Mouse (Mus musculus) left cerebral cortex, adult 2 months (tissue): ENCODE measurements around the gene Mrc2. TPM values are rescaled to one million over a fixed set of nuclear protein-coding genes. Genes with fewer than 3 reads are reported as not detected.

Experiments used
- DNase-seq, 2 experiments: peaks; one replicate each; pipeline ENCODE4 v3.0.0; 2021 to 2022; ENCODE audit warnings: low spot score in 2 of 2, mixed read lengths in 1 of 2; ENCODE audit errors: extremely low spot score in 1 of 2
- H3K27ac ChIP-seq: fragments of 200-600 bp; 2 replicates; pipeline ENCODE4 v1.8.1; 2022
- H3K4me3 ChIP-seq: fragments of 200-600 bp; 2 replicates; pipeline ENCODE4 v1.8.1; 2022
- CTCF ChIP-seq: fragments of 200-600 bp; IDR thresholded peaks from 2 replicates; pipeline ENCODE4 v1.8.1; 2022; ENCODE audit warnings: antibody characterized with exemption, mild to moderate bottlenecking, moderate library complexity
- intact Hi-C: fragments of 180-260 bp; cut with DNase I; formaldehyde crosslinking; loops from one replicate; pipeline ENCODE4 v1.15.1; 2025
- long read RNA-seq, 2 experiments: library from polyadenylated mRNA; stranded (forward); transcript quantifications; one replicate each; pipeline ENCODE4 v2.0.0; 2021; ENCODE audit warnings: borderline mapping rate in 2 of 2
- total RNA-seq, 2 experiments: library from RNA; stranded (reverse); gene quantifications; 2 replicates each; pipeline ENCODE4 v1.2.3; 2021

The Mrc2 gene
- total RNA-seq, result 1 to 10 TPM; 5.1 to 7.2 TPM
- long read RNA-seq, experiment 1, full-length matches to known transcripts, result 3 of 6 reads
- long read RNA-seq, experiment 1, partial matches to known transcripts, result 2 of 6 reads
- long read RNA-seq, experiment 1, other reads (novel, unspliced or antisense), result 1 of 6 reads
- long read RNA-seq, experiment 2, full-length matches to known transcripts, result 5 of 8 reads
- long read RNA-seq, experiment 2, partial matches to known transcripts, result 2 of 8 reads
- long read RNA-seq, experiment 2, other reads (novel, unspliced or antisense), result 1 of 8 reads

DNA sequence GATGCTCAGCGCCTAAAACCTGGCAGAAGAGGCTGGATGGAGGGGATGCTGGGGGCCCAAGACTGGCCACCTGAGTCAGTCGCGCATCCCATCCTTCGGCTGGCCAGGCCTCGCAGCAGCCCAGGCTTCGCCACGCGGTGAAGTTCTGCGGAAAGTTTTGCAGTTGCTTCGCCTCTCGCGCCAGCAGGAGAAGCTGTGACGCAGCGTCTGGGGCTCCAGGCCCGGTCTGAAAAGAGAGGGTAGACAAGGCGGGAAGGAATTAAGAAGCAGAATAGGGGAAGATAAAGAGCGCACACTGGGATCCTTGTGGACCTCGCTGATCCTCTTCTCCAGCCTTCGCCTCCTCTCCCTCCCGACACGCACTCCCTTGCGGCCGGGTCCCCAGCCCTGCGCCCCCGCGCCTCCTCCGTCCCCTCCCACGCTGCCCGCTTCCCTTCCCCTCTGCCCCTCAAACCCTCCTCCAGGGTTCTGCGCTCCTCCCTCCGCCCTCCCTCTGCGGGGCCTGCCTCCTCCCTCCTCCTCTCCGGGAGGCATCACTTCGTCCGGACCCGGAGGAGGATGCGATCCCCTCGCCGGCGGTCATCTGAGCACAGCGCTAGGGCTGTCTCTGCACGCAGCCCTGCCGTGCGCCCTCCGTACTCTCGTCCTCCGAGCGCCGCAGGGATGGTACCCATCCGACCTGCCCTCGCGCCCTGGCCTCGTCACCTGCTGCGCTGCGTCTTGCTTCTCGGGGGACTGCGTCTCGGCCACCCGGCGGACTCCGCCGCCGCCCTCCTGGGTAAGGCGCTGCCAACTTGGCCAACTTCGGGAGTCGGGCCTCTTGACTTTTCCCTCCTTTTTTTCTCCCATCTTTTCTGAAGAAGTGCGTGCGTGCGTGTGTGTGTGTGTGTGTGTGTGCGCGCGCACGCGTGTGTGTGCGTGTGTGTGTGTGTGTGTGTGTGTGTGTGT, at the start of gene Mrc2:
TSS of gene Mrc2 (plus strand) at position 520 of the 948 bp plus-strand sequence.
- Histone ChIP-seq H3K27ac (no peak within 1 kb of the TSS), H3K4me3 (peak within 1 kb of the TSS; percentile 49)
- TF ChIP-seq CTCF, result no peak
- intact Hi-C loops, result no loop called here
- peak; percentile 27 to 36 for DNase-seq

- TF ChIP-seq CTCF, result no peak
- H3K27ac ChIP-seq, result peak overlapping the region; percentile 86
- H3K4me3 ChIP-seq, result no peak overlapping the region
- no peak for DNase-seq
- intact Hi-C loops, result no loop called here
Measured at GRCm38 (mm10) chr11:105246369-105246768, 46.1 kb upstream of the Mrc2 start.

GRCm38 (mm10) chr11:105246785-105247184, 45.7 kb upstream of the Mrc2 start:
- intact Hi-C loops, result no loop called here
- Histone ChIP-seq H3K4me3 (no peak overlapping the region), H3K27ac (peak overlapping the region; percentile 86)
- no peak for DNase-seq
- no peak; the same call in 1 of the 2 replicates for TF ChIP-seq CTCF

DNA sequence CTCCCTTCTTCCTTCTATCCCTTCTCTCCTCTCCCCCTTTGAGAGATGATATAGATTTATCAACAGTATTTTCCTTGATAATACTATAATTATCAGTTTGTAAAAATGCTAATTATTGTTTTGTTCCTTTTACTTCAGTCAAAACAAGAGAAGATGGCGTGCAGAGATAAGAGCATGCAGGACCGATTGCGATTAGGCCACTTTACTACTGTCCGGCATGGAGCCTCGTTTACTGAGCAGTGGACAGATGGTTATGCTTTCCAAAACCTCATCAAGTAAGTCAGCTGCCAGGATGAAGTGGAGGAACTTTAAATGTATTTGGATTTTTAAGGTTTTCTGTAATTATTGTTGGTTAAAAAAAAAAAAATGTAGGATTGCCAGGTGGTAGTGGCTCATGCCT, 45.1 kb upstream of the Mrc2 start:
- intact Hi-C loops, result no loop called here
- no peak for DNase-seq
- Histone ChIP-seq H3K27ac (peak overlapping the region; percentile 86), H3K4me3 (no peak overlapping the region)
- no peak for TF ChIP-seq CTCF

GRCm38 (mm10) chr11:105259733-105260132, 32.7 kb upstream of the Mrc2 start:
- no peak for DNase-seq
- intact Hi-C loops, result loop anchor here (10.0 kb wide), 1 partner anchor 335 kb away; no protein-coding TSS in a partner anchor
- H3K4me3 ChIP-seq, result no peak overlapping the region
- H3K27ac ChIP-seq, result no peak overlapping the region
- TF ChIP-seq CTCF, result no peak

DNA sequence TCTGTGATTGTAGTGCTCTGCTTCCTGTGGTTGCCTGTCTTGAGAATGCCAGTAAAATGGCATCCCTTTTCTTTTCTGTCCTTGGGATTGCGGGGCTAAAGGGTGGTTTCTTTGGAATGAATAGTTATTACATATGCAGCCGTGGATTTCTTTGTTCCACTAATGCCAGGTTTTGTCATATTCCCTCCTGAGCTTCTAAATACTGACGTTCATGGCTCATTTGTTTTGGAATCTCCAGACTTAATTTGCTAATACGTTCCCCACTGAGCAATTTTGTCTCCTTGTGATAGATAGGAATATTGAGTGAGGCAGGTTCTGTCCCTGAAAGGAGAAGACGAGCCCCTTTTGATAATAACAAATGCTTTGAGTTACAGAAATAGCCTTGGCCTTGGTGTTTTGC, 31.3 kb upstream of the Mrc2 start:
- no peak overlapping the region for H3K27ac ChIP-seq
- no peak for TF ChIP-seq CTCF
- H3K4me3 ChIP-seq, result no peak overlapping the region
- DNase-seq, result no peak
- intact Hi-C loops, result loop anchor here (10.0 kb wide), 1 partner anchor 334 kb away; no protein-coding TSS in a partner anchor

DNA sequence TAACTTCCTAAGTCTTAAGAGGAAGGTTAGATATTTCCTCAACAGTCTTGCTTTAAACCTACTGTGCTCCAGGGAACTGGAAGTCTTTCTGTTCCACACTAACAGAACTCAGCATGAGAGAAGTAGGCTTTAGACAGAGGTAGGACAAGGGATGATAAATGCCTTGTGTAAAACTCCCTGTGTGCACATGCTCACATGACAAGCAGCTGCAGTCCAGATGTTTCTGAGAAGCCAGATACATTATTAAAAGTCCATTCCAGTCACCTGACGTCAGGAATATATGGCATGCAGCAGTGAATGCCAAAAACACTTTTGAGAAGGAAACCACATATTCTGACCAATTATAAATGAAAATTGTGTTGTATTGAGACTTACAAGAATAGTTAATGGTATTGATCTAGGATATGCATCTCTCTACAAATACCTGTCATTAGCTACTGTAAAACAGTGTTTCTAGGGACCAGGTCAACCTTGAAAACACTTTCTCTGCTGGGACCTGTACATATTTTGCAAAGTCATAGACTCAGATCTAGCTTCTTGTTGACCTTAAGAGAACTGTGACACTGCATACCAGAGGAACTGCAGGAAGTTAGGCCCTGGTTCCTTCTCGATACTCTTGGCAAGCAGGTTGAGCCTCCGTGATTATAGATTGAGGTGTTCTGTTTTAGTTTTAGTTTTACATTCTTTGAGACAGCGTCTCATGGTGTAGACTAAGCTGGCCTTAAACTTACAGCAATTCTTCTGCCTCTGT, 30.7 kb upstream of the Mrc2 start:
- Histone ChIP-seq H3K27ac (no peak overlapping the region), H3K4me3 (no peak overlapping the region)
- DNase-seq, result no peak
- TF ChIP-seq CTCF, result no peak
- intact Hi-C loops, result loop anchor here (10.0 kb wide), 1 partner anchor 333 kb away; no protein-coding TSS in a partner anchor

GRCm38 (mm10) chr11:105264506-105264905, 27.9 kb upstream of the Mrc2 start:
- no peak for TF ChIP-seq CTCF
- H3K27ac ChIP-seq, result no peak overlapping the region
- no peak for DNase-seq
- H3K4me3 ChIP-seq, result no peak overlapping the region
- intact Hi-C loops, result loop anchor here (10.0 kb wide), 1 partner anchor 330 kb away; no protein-coding TSS in a partner anchor

DNA sequence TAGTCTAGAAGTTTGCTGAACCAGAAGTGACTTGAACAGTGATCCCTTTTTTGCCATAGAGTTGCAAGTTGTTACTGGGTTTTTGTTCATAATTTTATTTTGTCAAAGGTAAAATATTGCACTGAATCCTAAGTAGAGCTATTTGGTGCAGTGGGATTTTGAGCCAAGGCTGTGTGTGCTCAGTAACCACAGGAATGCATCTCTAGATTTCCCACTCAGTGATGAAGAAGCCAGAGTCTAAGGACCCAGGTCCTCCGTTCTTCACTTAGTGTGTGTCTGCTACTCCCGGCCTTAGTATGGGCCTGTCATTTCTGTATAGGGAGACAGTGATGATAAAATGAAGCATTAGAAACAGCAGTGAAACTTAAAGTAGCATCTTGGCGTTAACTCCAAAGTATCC, 27.5 kb upstream of the Mrc2 start:
- no peak for DNase-seq
- intact Hi-C loops, result loop anchor here (10.0 kb wide), 1 partner anchor 330 kb away; no protein-coding TSS in a partner anchor
- no peak for TF ChIP-seq CTCF

GRCm38 (mm10) chr11:105270155-105270554, 22.3 kb upstream of the Mrc2 start:
- peak; percentile 74 for TF ChIP-seq CTCF

More for the DNA sequence above, 27.5 kb upstream of the Mrc2 start:
- Histone ChIP-seq H3K4me3 (no peak overlapping the region), H3K27ac (no peak overlapping the region)

DNA sequence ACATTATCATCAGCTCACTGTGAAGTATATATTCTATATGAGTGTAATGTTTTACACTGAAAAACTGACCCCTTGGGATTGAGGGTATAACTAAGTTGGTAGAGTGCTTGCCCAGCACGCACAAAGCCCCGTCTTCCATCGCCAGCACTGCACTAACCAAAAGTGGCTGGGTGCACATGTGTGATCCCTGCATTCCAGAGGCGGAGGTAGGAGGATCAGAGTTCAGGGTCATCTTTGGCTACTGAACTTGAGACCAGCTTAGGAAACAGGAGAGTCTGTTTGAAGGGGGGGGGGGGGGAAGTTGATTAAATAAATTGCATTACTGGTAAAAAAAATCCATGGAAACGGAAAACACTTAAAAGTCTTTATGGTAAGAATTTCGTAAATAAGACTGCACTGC, 12.0 kb upstream of the Mrc2 start:
- no peak for DNase-seq
- no peak overlapping the region for H3K27ac ChIP-seq
- no peak overlapping the region for H3K4me3 ChIP-seq
- intact Hi-C loops, result no loop called here
- no peak for TF ChIP-seq CTCF

More at GRCm38 (mm10) chr11:105270155-105270554, 22.3 kb upstream of the Mrc2 start:
- Histone ChIP-seq H3K27ac (no peak overlapping the region), H3K4me3 (no peak overlapping the region)
- intact Hi-C loops, result loop anchor here (5.0 kb wide), 1 partner anchor 642 kb away; no protein-coding TSS in a partner anchor
- DNase-seq, result peak in 1 of 2 experiments; percentile 61
